Mouse (Mus musculus): ENCODE results near the gene Slc35e3. TPM values are rescaled to one million over a fixed set of nuclear protein-coding genes. Genes with fewer than 3 reads are reported as not detected.

Gene Slc35e3
- polyA plus RNA-seq, 1 experiment from 2014 or later = 3.7 TPM

GRCm38 (mm10) chr10:117701034-117701829, 44.9 kb downstream of the Slc35e3 start:
- H3K9me3 ChIP-seq (ENCODE audit: low read length) = no peaks in the 10 kb centered on the region
- ATAC-seq (no peak), DNase-seq (no peak)
- WGBS (ENCODE audit: insufficient replicate concordance) = 85% methylated on average over 6 of the region's 6 CpGs
- H3K36me3 ChIP-seq (replicated peaks; ENCODE audit: insufficient read depth, low read length) = peaks cover 84% of the 10 kb centered on the region
- TF ChIP-seq EP300 (IDR thresholded peaks at IDR 0.05; ENCODE audit: low read depth) (no peak), CTCF (IDR thresholded peaks at IDR 0.05; ENCODE audit: low read depth) (no peak)
- no peak overlapping the region for H3K4me3 ChIP-seq (ENCODE audit: low read depth, low read length)
- H3K4me1 ChIP-seq (ENCODE audit: insufficient read depth) = no peaks in the 10 kb centered on the region
- no peak overlapping the region for H3K9ac ChIP-seq (replicated peaks)
- H3K27ac ChIP-seq (ENCODE audit: low read depth) = no peak overlapping the region
- H3K4me2 ChIP-seq (ENCODE audit: low read depth, low read length) = no peak overlapping the region
- H3K27me3 ChIP-seq (ENCODE audit: insufficient read depth, low read length) = no peaks in the 10 kb centered on the region

GRCm38 (mm10) chr10:117700450-117700849, 45.7 kb downstream of the Slc35e3 start:
- 95% methylated on average over 1 of the region's 1 CpGs for WGBS (ENCODE audit: insufficient replicate concordance)
- TF ChIP-seq EP300 (IDR thresholded peaks at IDR 0.05; ENCODE audit: low read depth) (no peak), CTCF (IDR thresholded peaks at IDR 0.05; ENCODE audit: low read depth) (no peak)
- Histone ChIP-seq H3K27me3 (ENCODE audit: insufficient read depth, low read length) (no peaks in the 10 kb centered on the region), H3K4me2 (ENCODE audit: low read depth, low read length) (no peak overlapping the region), H3K9ac (replicated peaks) (no peak overlapping the region), H3K4me3 (ENCODE audit: low read depth, low read length) (no peak overlapping the region), H3K4me1 (ENCODE audit: insufficient read depth) (no peaks in the 10 kb centered on the region), H3K9me3 (ENCODE audit: low read length) (no peaks in the 10 kb centered on the region), H3K36me3 (replicated peaks; ENCODE audit: insufficient read depth, low read length) (peaks cover 85% of the 10 kb centered on the region), H3K27ac (ENCODE audit: low read depth) (no peak overlapping the region)
- no peak for ATAC-seq
- DNase-seq = no peak

- ATAC-seq (no peak), DNase-seq (no peak)
- H3K4me2 ChIP-seq (ENCODE audit: low read depth, low read length) = no peak overlapping the region
- no peaks in the 10 kb centered on the region for H3K27me3 ChIP-seq (ENCODE audit: insufficient read depth, low read length)
- TF ChIP-seq EP300 (IDR thresholded peaks at IDR 0.05; ENCODE audit: low read depth) (no peak), CTCF (IDR thresholded peaks at IDR 0.05; ENCODE audit: low read depth) (no peak)
- H3K9ac ChIP-seq (replicated peaks) = no peak overlapping the region
- no peak overlapping the region for H3K27ac ChIP-seq (ENCODE audit: low read depth)
- H3K36me3 ChIP-seq (replicated peaks; ENCODE audit: insufficient read depth, low read length) = peaks cover 85% of the 10 kb centered on the region
- H3K4me3 ChIP-seq (ENCODE audit: low read depth, low read length) = no peak overlapping the region
- 96% methylated on average over 4 of the region's 4 CpGs for WGBS (ENCODE audit: insufficient replicate concordance)
- no peaks in the 10 kb centered on the region for H3K9me3 ChIP-seq (ENCODE audit: low read length)
- H3K4me1 ChIP-seq (ENCODE audit: insufficient read depth) = no peaks in the 10 kb centered on the region
Measured at GRCm38 (mm10) chr10:117699914-117700313, 46.3 kb downstream of the Slc35e3 start.

GRCm38 (mm10) chr10:117698313-117699138, 47.6 kb downstream of the Slc35e3 start:
- WGBS (ENCODE audit: insufficient replicate concordance) = 94% methylated on average over 10 of the region's 10 CpGs
- H3K9me3 ChIP-seq (ENCODE audit: low read length) = no peaks in the 10 kb centered on the region
- no peak overlapping the region for H3K9ac ChIP-seq (replicated peaks)
- TF ChIP-seq EP300 (IDR thresholded peaks at IDR 0.05; ENCODE audit: low read depth) = no peak
- no peak for TF ChIP-seq CTCF (IDR thresholded peaks at IDR 0.05; ENCODE audit: low read depth)
- H3K27ac ChIP-seq (ENCODE audit: low read depth) = no peak overlapping the region
- no peaks in the 10 kb centered on the region for H3K4me1 ChIP-seq (ENCODE audit: insufficient read depth)
- DNase-seq (no peak), ATAC-seq (no peak)
- H3K4me3 ChIP-seq (ENCODE audit: low read depth, low read length) = no peak overlapping the region
- peaks cover 92% of the 10 kb centered on the region for H3K36me3 ChIP-seq (replicated peaks; ENCODE audit: insufficient read depth, low read length)
- H3K4me2 ChIP-seq (ENCODE audit: low read depth, low read length) = no peak overlapping the region
- no peaks in the 10 kb centered on the region for H3K27me3 ChIP-seq (ENCODE audit: insufficient read depth, low read length)

- Histone ChIP-seq H3K4me2 (ENCODE audit: low read depth, low read length) (no peak overlapping the region), H3K27me3 (ENCODE audit: insufficient read depth, low read length) (no peaks in the 10 kb centered on the region), H3K4me3 (ENCODE audit: low read depth, low read length) (no peak overlapping the region), H3K36me3 (replicated peaks; ENCODE audit: insufficient read depth, low read length) (peaks cover 89% of the 10 kb centered on the region), H3K4me1 (ENCODE audit: insufficient read depth) (no peaks in the 10 kb centered on the region), H3K9me3 (ENCODE audit: low read length) (no peaks in the 10 kb centered on the region), H3K9ac (replicated peaks) (no peak overlapping the region), H3K27ac (ENCODE audit: low read depth) (no peak overlapping the region)
- TF ChIP-seq CTCF (IDR thresholded peaks at IDR 0.05; ENCODE audit: low read depth) (no peak), EP300 (IDR thresholded peaks at IDR 0.05; ENCODE audit: low read depth) (no peak)
- 94% methylated on average over 3 of the region's 3 CpGs for WGBS (ENCODE audit: insufficient replicate concordance)
- ATAC-seq (no peak), DNase-seq (no peak)
Measured at GRCm38 (mm10) chr10:117697561-117698115, 48.5 kb downstream of the Slc35e3 start.

Measured in liver, postnatal 0 days (tissue).